Mouse (Mus musculus): Measurements from ENCODE around the gene Lclat1.

GRCm38 (mm10) chr17:73231337-73231736 is 123.6 kb downstream of the Lclat1 start:
- TF ChIP-seq CTCF (conservative IDR thresholded peaks at IDR 0.05 in 1 of 2, IDR thresholded peaks at IDR 0.05 in 1 of 2; ENCODE audit: low read depth in 2 of 2, low read length in 2 of 2) = no peak
- no peak for TF ChIP-seq EP300 (IDR thresholded peaks at IDR 0.05; ENCODE audit: low read length)
- TF ChIP-seq MYC (IDR thresholded peaks at IDR 0.05; ENCODE audit: low read depth, low read length) = no peak
- no peak for TF ChIP-seq POLR2A (IDR thresholded peaks at IDR 0.05; ENCODE audit: low read depth, low read length)
- TF ChIP-seq POLR2AphosphoS2 (IDR thresholded peaks at IDR 0.05; ENCODE audit: low read depth, low read length) = no peak
- no peak for TF ChIP-seq USF1 (IDR thresholded peaks at IDR 0.05; ENCODE audit: low read depth, low read length)
- no peak for TF ChIP-seq ZNF384 (IDR thresholded peaks at IDR 0.05; ENCODE audit: low read depth, low read length)
- TF ChIP-seq HCFC1 (IDR thresholded peaks at IDR 0.05; ENCODE audit: low read depth, low read length) = no peak
- TF ChIP-seq ZKSCAN1 (IDR thresholded peaks at IDR 0.05; ENCODE audit: borderline replicate concordance, low read depth, low read length) = no peak
- no peak for TF ChIP-seq USF2 (conservative IDR thresholded peaks at IDR 0.05; ENCODE audit: low read depth, low read length)
- TF ChIP-seq MAX (IDR thresholded peaks at IDR 0.05; ENCODE audit: low read length) = no peak
- no peak for TF ChIP-seq MAZ (IDR thresholded peaks at IDR 0.05; ENCODE audit: low read depth, low read length)

Data from CH12.LX (cell line).